Mouse (Mus musculus) heart, adult 9 months (tissue): Measurements from ENCODE around the gene Dmap1.

Experiments
- DNase-seq, 2 experiments: peaks; one replicate each; pipeline ENCODE4 v3.0.0; 2022; ENCODE audit warnings: low spot score in 2 of 2

Dmap1 gene

DNA sequence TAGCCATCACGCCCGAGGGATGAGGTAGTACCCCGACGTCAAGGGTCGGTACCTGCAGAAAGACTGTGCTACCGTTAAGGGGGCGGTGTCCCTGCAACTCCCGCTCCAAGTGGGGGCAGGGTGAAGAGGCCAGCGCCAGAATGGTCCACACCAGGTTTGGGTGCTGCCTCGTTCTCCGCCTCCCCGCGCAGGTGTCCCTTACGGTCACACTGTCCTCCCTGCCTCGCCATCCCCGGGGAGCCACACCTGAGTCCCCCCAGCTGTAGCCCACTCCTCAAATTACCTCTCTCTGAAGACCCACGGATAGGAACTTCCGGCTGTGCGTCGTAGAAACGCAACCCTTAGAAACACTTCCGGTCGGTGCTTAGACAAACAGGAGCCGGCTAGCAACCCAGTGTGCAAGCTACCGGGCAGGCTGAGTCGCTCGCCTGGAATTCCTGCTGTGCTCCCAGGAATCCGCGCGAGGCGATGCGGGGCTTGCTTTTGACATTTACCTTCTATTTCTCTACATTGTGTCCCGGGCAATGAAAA is at the start of gene Dmap1:
Gene Dmap1, minus strand, starts transcription at position 343 of the 531 bp plus-strand sequence.
- DNase-seq: peak; percentile 59 to 81

DNA sequence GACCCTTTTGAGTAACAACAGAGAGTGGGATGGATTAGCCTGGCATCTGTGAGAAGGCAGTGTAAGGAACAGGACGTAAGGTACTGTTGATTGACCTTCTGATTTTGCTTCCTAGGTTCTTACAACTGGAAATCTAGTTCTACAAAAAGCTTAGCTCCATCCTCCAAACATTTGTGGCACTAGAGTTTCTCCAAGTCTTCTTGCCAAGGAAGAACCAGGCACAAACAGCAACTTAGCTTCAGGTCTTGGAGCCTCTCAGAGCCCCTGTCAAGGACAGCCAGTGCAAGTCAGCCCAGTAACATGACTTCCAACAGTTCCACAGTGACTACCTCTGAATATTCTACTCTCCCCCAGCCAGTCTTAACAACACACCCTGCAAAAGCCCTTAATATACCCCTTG is 42.0 kb upstream of the Dmap1 start, which contains the start of gene Gm12845:
Gene Gm12845, plus strand, starts transcription at position 301 of the 400 bp plus-strand sequence.
- no peak for DNase-seq

DNA sequence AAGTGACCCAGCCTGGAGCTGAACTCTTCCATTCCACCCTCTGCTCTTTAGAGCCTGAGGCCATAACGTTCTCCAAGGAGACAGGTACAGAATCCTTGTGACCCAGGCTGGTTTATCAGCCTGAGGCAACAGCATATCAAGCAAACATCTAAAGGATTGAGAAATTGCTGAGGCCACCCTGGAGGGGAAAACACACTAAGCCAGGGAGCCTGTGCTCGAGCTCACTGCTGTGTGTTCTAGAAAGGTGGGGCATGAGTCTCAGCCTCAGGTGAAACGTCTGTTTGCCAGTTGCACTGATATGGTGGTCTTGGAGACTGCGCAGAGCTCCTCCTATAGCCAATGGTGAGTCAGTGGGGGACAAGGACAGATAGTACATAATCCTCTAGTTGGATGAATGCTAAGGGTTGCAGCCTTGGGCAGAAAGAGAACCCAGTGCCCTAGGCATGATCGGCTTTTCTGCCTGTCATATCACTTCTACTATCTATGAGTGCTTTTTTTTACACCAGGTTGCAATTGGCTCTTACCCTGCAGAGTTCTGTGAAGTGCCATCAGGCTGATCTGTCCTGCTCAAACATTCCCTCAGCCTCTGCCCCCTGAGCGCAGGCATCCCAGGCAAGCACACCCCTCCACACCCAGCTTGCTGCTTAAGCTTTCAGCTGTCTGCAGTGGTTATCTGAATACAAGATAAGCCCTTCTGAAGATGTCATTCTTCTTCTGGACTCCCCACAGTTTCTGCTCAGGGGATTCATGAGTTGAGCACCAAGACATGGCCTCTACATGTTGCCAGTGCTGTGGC is 31.4 kb upstream of the Dmap1 start:
- no peak for DNase-seq

DNA sequence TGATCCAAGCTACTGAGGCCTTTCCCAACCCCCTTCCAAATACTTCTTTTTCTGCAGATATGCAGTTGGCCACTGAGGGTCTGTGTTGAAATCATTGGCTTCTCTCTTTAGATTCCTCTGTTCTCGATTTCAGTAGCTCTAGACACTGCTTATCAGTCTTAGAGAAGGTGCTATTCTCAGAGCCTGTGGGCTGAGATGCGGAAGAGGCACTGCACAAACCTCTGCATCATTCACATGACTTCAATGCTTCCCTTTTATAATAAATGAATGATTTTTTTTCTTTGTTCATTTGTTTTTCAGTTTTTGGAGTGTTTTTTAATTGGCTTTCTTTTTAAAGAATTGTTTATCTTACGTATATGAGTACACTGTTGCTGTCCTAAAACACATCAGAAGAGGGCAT is 30.2 kb upstream of the Dmap1 start:
- no peak for DNase-seq

DNA sequence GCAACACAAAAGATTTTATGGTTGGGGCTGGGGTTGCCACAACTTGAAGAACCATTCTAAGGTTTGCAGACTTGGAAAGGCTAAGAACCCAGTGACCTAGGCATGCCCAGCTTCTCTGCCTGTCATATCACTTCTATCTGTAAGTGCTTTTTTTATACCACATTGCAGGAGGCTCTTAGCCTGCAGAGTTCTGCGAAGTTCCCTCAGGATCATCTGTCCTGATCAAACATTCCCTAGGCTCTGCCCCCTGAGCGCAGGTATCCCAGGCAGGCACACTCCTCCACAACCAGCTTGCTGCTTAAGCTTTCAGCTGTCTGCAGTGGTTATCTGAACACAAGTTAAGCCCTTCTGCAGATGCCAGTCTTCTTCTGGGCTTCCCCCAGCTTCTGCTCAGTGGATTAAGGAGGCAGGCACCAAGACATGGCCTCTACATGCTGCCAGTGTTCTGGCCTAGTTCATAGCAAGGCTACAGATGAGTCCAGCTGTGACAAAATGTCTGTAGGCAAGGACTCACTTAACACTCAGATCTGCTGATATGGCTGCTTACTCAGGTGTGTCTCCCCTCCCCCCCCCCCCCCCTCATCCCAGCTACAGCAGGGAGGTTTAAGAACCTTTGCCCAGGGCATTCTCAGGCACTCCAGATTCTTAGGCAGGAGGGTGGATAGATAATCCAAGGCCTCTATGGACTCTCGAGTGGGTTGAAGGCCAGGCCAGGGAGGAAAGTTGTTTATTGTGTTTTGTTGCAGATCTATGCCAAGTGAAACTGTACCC is 26.9 kb upstream of the Dmap1 start:
- DNase-seq: no peak

DNA sequence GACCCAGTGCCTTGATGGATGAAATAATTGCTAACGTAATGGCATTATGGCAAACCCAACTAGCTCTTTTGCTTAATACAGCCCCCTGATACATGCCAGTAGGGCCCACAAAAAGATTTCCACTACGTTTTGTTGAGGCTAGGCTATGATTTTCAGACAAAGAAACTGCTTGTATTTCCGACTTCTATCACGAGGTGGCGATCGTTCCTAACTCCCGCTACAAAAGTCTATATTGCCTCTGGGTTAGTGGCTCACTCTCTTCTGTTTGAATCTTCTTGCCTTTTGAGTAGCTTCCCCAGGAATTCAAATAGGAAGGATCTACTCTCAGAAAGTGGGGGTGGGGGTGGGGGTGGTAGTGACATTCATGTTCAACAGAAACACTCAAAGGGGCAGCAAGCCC is 23.3 kb upstream of the Dmap1 start:
- DNase-seq: peak in 1 of 2 experiments; percentile 29

DNA sequence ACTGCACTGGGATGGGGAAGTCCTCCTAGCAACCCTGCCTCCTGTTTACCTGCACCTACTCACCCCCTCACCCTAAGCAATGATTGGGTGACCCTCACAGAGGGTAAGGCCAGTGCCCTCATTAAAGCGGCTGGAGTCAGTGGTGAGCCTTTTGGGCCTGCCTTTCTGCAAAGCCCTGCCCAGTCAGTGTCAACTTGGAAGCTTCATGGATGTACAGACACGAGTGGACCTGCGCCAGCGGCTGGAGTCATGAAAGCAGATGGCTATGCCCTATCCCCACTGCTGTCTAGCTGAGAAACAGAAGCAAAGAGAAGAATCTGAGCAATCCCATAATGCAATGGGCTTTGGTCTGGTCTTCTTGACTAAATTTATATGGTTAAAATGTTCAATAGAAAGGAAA is 4.3 kb upstream of the Dmap1 start:
- DNase-seq: no peak

DNA sequence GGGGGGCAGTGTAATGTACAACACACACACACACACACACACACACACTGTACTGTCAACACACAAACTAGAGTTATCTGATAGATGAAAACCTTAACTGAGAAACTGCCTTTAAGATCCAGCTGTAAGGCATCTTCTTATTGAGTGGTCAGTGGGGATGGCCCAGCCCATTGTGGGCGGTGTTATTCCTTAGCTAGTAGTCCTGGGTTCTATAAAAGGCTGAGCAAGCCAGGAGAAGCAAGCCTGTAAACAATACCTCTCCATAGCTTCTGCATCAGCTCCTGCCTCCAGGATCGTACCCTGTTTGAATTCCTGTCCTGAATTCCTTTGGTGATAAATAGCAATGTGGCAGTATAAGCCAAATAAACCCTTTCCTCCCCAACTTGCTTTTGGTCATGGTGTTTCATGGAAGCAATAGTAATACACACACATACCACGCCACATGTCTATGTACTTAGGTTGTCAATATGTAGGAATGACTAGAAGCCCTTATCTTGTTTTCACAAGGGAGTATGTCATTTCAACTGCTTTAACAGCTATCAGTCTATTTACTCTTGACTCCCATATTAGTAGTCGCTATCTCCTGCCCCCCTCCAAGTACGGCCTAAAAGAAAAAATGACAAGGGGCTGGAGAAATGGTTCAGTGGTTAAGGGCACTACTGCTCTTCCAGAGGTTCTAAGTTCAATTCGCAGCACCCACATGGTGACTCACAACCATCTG is 1.1 kb upstream of the Dmap1 start:
- no peak for DNase-seq

DNA sequence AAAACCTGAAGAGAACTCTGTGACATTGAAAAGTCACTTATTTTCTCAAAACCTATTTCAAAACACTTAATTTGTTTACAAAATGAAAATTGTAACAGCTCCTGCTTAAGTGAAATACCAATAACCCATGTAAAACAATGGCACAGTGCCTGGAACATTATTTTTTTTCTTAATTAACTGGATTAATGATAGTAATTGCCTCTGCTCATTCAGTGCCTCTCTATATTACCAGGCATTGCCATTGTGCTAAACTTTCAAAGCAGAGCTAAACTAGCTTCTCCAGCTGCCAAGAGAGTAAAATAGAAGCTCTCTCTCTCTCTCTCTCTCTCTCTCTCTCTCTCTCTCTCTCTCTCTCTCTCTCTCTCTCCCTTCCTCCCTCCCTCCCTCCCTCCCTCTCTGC is 390 bp upstream of the Dmap1 start:
- DNase-seq: no peak

DNA sequence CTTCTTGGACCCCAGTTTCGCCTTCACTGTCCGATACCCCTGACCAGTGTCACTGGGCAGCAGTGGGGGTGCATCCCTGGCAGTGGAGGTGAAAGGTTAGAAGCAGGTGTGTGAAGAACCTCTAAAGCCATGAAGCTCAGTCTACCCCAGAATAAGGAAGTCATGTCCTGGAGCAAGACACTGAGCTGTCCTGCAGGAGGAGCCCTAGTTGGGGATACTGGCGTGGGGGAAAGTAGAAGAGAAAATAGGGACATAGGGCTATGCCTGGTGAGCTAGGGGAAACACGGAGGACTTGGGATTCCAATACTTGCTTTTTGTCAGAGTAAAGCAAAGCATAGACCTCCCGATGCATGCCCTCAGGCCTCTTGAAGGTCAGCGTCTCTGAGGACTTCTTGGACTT is 1.1 kb downstream of the Dmap1 start:
- no peak for DNase-seq

DNA sequence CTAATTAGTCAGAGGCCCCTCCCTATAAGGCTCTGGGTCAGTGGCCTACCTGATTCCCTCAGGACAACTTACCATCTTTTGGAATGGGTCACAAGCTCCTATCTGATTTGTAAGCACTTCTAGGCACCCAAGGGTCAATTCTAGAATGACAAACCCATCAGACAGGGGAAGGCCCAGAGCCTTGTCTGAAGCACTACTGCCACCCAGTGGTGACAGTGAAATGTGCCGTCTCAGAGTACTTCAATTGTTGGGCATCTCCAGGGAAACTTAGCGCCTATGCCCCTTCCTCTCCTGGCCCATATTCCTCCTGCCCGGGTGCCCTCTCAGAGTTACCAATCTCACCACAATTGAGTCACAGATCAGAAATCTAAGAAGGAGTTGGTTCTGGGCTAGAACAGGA is 5.2 kb downstream of the Dmap1 start:
- peak; percentile 23 to 65 for DNase-seq

DNA sequence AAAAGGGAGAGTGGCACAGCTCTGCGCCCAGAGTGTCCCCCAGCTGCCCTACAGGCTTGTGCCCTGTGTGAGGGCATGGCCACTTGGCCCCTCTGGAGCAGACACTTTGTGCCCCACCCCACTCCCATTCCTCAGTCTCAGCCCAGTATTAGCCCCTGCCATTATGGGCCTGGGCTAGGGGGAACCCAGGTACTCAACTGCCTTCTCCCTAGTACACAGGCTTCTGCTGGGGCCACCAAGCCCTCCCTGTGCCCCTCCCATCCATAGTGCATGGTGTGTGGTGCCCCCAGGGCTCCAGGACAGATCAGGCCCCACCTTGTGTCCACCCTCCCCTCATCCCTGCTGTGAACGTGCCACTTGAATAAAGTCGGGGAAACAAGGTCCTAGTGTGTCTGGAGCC is 8.2 kb downstream of the Dmap1 start:
- no peak for DNase-seq

DNA sequence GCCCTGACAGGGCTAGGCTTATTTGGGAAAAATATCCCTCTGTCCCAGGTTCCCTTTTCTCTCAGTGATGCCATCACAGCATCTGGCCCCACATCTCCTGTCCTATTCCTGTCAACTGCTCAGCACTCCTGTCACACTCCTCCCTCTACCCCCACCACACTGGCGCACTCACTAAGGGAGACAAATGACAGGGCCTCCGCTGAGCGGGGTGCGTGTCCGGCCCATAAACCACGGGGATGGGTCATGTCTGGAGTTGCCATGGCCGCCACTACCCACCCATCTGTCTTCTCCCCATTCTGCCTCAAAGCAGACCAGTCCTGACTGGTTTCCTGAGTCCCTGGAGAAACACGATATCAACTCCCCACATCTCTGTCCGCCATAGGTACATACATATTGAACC is 10.0 kb downstream of the Dmap1 start:
- DNase-seq: no peak

DNA sequence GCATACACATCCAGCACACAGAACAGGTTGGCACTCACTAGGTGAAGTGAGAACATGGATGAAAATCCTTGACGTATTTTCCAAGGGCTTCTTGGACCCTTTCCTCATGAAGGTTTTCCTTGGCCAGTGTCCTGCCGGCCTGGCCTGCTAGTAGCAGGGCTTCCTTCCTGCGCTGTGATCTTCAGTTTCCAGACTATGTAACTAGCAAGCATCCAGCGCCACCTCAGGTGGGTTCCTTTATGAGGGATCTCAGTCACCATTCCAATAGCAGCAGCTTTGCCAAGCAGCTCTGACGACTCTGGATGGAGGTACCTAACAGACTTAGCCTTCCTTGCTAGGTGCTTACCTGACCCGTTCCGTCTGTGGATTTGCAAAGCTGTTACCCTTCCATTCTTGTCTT is 12.2 kb downstream of the Dmap1 start:
- DNase-seq: no peak

DNA sequence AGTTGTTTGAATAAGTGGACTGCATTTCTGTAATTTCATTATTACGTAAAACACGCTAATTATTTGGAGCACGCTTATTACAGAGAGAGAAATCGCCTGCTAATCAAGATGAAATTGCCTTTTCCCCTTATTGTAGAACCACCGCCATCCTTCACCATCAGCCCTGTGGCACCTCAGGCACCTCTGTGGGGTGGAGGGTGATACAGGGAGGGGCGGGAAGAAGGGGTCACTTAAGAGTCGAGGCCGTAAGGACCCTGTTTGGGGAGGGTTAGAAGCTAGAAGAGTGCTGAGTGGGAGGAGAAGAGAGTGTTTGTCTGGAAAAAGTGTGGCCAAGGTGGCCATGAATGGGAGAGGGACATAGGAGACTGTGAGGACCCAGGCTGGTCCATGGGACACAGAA is 16.0 kb downstream of the Dmap1 start:
- DNase-seq: no peak

DNA sequence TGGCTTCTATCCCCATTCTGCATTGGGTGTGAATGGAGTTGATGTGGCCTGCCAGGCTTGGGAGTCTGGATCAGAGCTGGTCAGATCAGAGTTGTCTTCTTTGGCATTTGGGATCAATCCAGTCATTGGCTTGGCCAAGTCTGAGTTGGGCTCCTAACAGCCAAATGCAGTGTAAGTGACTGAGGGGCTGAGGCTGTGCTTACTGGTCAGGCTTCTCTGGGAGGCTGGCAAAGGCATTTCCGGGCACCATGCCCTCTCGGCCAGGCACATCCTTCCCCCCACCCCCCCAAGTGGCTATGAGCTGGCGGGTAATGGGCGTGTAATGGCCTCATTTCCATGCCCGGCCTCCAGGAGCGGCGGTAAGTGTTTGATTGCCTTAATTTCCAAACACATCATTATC is 16.5 kb downstream of the Dmap1 start:
- DNase-seq: no peak

DNA sequence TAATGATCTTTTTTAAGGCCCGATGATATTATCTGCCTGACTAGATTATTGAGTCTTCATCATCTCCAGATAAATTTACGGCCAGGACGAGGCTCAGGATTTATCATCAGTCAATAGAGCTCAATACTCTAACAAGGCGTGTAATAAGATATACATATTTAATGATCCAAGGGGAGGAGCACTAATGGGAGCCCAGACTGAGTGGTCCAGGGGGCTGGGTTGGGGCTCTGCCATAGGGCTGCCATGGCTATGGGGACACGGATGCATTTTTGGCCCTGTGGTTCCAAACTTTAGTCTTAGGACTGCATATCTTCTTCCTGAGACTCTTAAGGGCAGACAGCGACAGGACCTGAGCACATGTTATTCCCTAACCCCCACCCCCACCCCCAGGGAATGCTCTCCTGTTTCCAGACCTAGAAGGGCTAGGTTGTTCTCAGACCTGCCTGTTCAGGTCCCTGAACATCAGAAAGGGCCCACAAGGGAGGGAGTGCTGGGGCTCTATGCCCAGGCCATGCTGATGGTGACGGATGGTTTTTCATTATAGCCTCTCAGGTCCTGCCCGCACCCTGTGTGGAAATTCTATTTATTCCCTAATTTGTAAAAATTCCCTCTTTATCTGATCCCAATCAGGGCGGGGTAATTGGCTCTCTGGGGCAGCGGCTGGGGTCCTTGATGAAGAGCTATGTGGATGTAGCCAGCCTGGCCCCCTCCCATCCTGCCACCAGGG is 17.5 kb downstream of the Dmap1 start:
- no peak for DNase-seq

DNA sequence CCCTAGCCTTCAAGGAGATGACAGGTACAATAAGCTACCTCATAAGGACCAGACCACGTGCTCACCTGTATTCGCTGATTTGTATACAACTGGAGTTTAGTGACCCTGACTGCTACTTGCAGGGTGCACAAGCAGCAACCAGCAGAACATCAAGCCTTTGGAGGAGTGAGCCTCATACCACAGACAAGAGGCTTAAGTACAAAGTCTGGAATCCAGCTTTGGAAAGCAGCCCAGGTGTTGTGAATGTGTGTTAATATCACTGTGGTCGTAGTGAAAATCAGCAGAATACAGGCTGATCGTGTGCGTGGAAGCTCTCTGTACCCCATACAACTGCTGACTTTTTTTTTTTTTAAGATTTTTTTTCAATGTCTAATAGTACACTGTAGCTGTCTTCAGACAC is 22.1 kb downstream of the Dmap1 start:
- no peak for DNase-seq

DNA sequence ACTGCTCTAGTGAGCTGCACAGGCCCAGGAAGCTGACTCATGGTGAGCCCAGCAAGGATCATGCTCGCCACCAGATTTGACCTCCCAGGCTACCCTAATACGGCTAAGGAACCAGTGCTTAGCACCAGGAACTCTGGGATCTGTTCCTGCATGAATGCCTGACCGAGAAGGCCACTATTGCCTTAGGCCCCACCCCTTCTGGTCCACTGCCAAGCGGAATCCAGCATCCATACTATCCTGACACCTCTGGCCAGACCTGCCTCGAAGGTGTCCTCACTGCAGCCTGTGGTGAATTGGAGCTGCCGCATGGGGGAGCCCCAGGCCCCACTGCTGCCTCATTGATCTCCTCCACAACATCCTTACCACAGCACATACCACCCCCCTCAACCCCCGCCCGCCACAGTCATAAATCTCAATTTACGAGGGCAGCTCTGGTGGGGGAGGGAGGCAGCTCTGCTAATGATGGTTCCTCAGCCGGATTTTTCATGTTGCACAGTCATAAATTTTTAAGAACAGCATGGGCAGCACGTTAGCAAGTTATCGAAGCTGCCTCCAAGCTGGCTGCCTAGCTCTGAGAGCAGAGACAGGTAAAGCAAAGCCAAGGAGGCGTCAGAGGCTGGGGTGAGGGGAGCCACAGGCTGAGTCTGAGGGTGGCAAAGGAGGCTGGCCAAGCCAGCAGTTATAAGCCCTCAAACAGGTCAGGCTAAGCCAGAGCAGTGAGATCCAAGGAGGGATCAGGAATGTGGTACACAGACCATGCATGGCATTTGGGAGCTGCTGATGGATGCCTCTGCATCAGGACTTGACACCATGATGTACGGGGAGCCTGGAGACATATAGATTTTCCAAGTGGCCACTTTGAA is 23.3 kb downstream of the Dmap1 start:
- DNase-seq: no peak

DNA sequence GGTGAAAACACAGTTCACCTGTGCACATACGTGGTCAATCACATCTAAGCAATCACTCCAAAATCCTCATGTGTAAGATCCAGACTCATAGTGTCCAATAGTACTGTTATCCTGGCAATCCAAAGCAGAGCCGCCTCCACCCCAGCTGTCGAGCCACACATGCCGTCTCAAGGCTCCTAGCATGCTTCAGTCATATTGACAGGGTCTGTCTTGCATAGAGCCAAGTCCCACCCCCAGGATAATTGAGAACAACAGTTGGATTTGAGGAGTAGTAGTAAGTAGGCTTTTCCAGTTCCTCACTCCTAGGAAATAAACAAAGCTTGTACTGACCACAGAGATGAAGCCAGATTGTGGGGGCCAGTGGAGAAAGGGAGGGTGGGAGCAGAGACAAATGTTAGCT is 24.4 kb downstream of the Dmap1 start:
- DNase-seq: no peak

DNA sequence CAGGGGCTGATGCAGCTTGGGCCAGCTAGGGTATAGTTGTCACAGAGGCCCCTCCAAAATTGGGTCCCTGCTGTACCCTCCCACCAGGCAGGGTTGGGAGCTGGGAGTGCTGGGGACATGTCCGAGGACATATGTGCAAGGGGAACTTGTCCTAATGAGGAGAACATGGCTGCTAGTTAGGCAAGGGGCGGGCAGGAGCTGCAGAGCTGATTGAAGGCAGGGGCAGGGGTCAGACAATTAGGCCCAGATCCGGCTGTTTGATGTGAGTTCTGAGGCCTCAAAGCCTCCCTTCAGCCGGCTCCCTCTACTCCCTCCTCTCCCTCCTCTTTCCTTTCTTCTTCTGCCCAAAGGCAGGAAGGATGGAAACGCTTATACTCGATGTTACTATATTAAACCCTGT is 25.1 kb downstream of the Dmap1 start:
- DNase-seq: no peak
